Mouse (Mus musculus) ES-E14 (cell line): ENCODE measurements around the gene Gm867.

ENCODE experiments used
- CHD2 ChIP-seq: IDR thresholded peaks from 2 replicates; pipeline ENCODE4 v1.6.1; 2014; ENCODE audit warnings: mild to moderate bottlenecking, low read depth, low read length, inconsistent platforms
- MAFK ChIP-seq: IDR thresholded peaks from 2 replicates; pipeline ENCODE4 v1.6.1; 2014; ENCODE audit warnings: mild to moderate bottlenecking, low read depth, low read length, inconsistent platforms; ENCODE audit not compliant: insufficient read depth
- ZC3H11A ChIP-seq: IDR thresholded peaks from 2 replicates; pipeline ENCODE4 v1.6.1; 2012; ENCODE audit warnings: low read depth, mild to moderate bottlenecking, inconsistent platforms, low read length, borderline replicate concordance
- ZNF384 ChIP-seq: IDR thresholded peaks from 2 replicates; pipeline ENCODE4 v1.6.1; 2012; ENCODE audit warnings: low read depth, low read length, inconsistent platforms

GRCm38 (mm10) chr10:75930304-75930703, 10.2 kb downstream of the Gm867 start:
- TF ChIP-seq MAFK (no peak), ZC3H11A (no peak), ZNF384 (no peak), CHD2 (no peak)
